In genomic region chr6:117390233-117390848, GRCm38 (mm10) we compare ENCODE assay signal across 23 mouse cellular contexts.
DNase-seq lines count a peak whose midpoint lies in the region; ATAC-seq and TF ChIP-seq lines count a peak whose summit lies in the region.
"Had no signal": no experiment of that assay in that cellular context is flagged by ENCODE, and none has a peak within 500 bp of the region (broad histone marks: within the 10 kb centered on the region; RNA-seq: fewer than 3 reads in every experiment).

No protein-coding gene starts in this region.

- no peak for TF ChIP-seq CTCF in liver, postnatal 0 days (IDR thresholded peaks at IDR 0.05; ENCODE audit: low read depth)

- H3K9me3 ChIP-seq in liver, postnatal 0 days (ENCODE audit: low read length) = no peaks in the 10 kb centered on the region
- no peaks in the 10 kb centered on the region for H3K9me3 ChIP-seq in liver, embryonic 12.5 days (replicated peaks)
- H3K9me3 ChIP-seq in embryonic facial prominence, embryonic 10.5 days = no peaks in the 10 kb centered on the region
- H3K9me3 ChIP-seq in heart, embryonic 12.5 days (replicated peaks) = no peaks in the 10 kb centered on the region
- H3K9me3 ChIP-seq: hindbrain, embryonic 15.5 days; midbrain, embryonic 15.5 days had no signal

- no peaks in the 10 kb centered on the region for H3K36me3 ChIP-seq in liver, postnatal 0 days (replicated peaks; ENCODE audit: insufficient read depth, low read length)
- H3K36me3 ChIP-seq in liver, embryonic 12.5 days = no peaks in the 10 kb centered on the region
- no peaks in the 10 kb centered on the region for H3K36me3 ChIP-seq in embryonic facial prominence, embryonic 10.5 days (replicated peaks)
- H3K36me3 ChIP-seq in heart, embryonic 12.5 days = no peaks in the 10 kb centered on the region
- H3K36me3 ChIP-seq: hindbrain, embryonic 15.5 days; midbrain, embryonic 15.5 days had no signal

- no peak overlapping the region for H3K4me2 ChIP-seq in liver, postnatal 0 days (ENCODE audit: low read depth, low read length)
- H3K4me2 ChIP-seq in liver, embryonic 12.5 days = no peak overlapping the region
- no peak overlapping the region for H3K4me2 ChIP-seq in heart, embryonic 12.5 days
- H3K4me2 ChIP-seq: hindbrain, embryonic 15.5 days; midbrain, embryonic 15.5 days had no signal

- no peak overlapping the region for H3K27ac ChIP-seq in liver, postnatal 0 days (ENCODE audit: low read depth)
- H3K27ac ChIP-seq in liver, embryonic 12.5 days = no peak overlapping the region
- peak overlapping the region; percentile 59; the same call in 1 of the 2 replicates for H3K27ac ChIP-seq in embryonic facial prominence, embryonic 10.5 days (replicated peaks)
- peak overlapping the region; percentile 31 for H3K27ac ChIP-seq in heart, embryonic 12.5 days (ENCODE audit: poor library complexity, severe bottlenecking)
- H3K27ac ChIP-seq: hindbrain, embryonic 15.5 days; layer of hippocampus, adult 2 months; midbrain, embryonic 15.5 days had no signal

- H3K27me3 ChIP-seq in liver, postnatal 0 days (ENCODE audit: insufficient read depth, low read length) = no peaks in the 10 kb centered on the region
- H3K27me3 ChIP-seq in liver, embryonic 12.5 days (replicated peaks) = no peaks in the 10 kb centered on the region
- H3K27me3 ChIP-seq in embryonic facial prominence, embryonic 10.5 days (replicated peaks; ENCODE audit: low read depth, poor library complexity, severe bottlenecking) = no peaks in the 10 kb centered on the region
- H3K27me3 ChIP-seq in heart, embryonic 12.5 days (replicated peaks) = no peaks in the 10 kb centered on the region
- H3K27me3 ChIP-seq: hindbrain, embryonic 15.5 days; midbrain, embryonic 15.5 days; Patski had no signal

- DNase-seq in liver, postnatal 0 days = no peak
- DNase-seq in embryonic facial prominence, embryonic 10.5 days (ENCODE audit: low spot score) = no peak
- DNase-seq in heart, postnatal 4 days = peak; percentile 30
- no peak for DNase-seq in adrenal gland, postnatal 4 days (ENCODE audit: low spot score in 2 of 2)
- DNase-seq in right cerebral cortex, postnatal 25 days = no peak
- DNase-seq: adrenal gland, postnatal 25 days; cerebellum, adult 11-12 months; cerebellum, postnatal 14 days; gastrocnemius, postnatal 10 days; kidney, adult 11 months; kidney, postnatal 14 days; layer of hippocampus, postnatal 36 days; liver; lung, adult 18-20 months; lung, postnatal 36 days; thymus, postnatal 14 days had no signal

- H3K9ac ChIP-seq in liver, postnatal 0 days (replicated peaks) = no peak overlapping the region
- H3K9ac ChIP-seq in liver, embryonic 12.5 days = no peak overlapping the region
- no peak overlapping the region for H3K9ac ChIP-seq in heart, embryonic 12.5 days
- H3K9ac ChIP-seq: hindbrain, embryonic 15.5 days; midbrain, embryonic 15.5 days had no signal

- no peak for TF ChIP-seq EP300 in liver, postnatal 0 days (IDR thresholded peaks at IDR 0.05; ENCODE audit: low read depth)

- no peaks in the 10 kb centered on the region for H3K4me1 ChIP-seq in liver, postnatal 0 days (ENCODE audit: insufficient read depth)
- no peaks in the 10 kb centered on the region for H3K4me1 ChIP-seq in liver, embryonic 12.5 days
- H3K4me1 ChIP-seq in embryonic facial prominence, embryonic 10.5 days = peaks cover 27% of the 10 kb centered on the region
- peaks cover 28% of the 10 kb centered on the region for H3K4me1 ChIP-seq in heart, embryonic 12.5 days (replicated peaks)
- H3K4me1 ChIP-seq: hindbrain, embryonic 15.5 days; midbrain, embryonic 15.5 days had no signal

- 77% methylated on average over 7 of the region's 7 CpGs for WGBS in liver, postnatal 0 days (ENCODE audit: insufficient replicate concordance)
- WGBS in liver, embryonic 12.5 days (ENCODE audit: insufficient replicate concordance) = 69% methylated on average over 7 of the region's 7 CpGs
- 57% methylated on average over 7 of the region's 7 CpGs for WGBS in embryonic facial prominence, embryonic 10.5 days
- WGBS in heart, embryonic 12.5 days = 29% methylated on average over 7 of the region's 7 CpGs

- no peak overlapping the region for H3K4me3 ChIP-seq in liver, postnatal 0 days (ENCODE audit: low read depth, low read length)
- H3K4me3 ChIP-seq in liver, embryonic 12.5 days = no peak overlapping the region
- H3K4me3 ChIP-seq in embryonic facial prominence, embryonic 10.5 days = no peak overlapping the region
- H3K4me3 ChIP-seq in heart, embryonic 12.5 days = no peak overlapping the region
- H3K4me3 ChIP-seq: hindbrain, embryonic 15.5 days; layer of hippocampus, adult 2 months; midbrain, embryonic 15.5 days had no signal

- 0 out of 2 replicates have a peak, but pooled peaks have one; percentile 33 for ATAC-seq in liver, postnatal 0 days
- ATAC-seq in liver, embryonic 12.5 days = no peak
- peak; percentile 63 for ATAC-seq in heart, embryonic 12.5 days (ENCODE audit: insufficient number of reproducible peaks, low FRiP score)
- no peak for ATAC-seq in CD4-positive, CD25-positive, alpha-beta regulatory T cell, adult 4 months
- ATAC-seq: midbrain, embryonic 15.5 days; Patski had no signal

Comparison
In these comparisons a context has a peak if more than half of its experiments do, and no peak if none do; other contexts are left out.
1. ATAC-seq: peak in liver, postnatal 0 days (single experiment) and heart, embryonic 12.5 days (single experiment); none in liver, embryonic 12.5 days (single experiment) and CD4-positive, CD25-positive, alpha-beta regulatory T cell, adult 4 months (single experiment).
2. H3K27ac ChIP-seq: peak in embryonic facial prominence, embryonic 10.5 days (single experiment) and heart, embryonic 12.5 days (single experiment); none in liver, postnatal 0 days (single experiment) and liver, embryonic 12.5 days (single experiment).